Mouse (Mus musculus) lung, postnatal 36 days (tissue): ENCODE measurements around the gene Vkorc1l1.
"Not testable (repeated sequence)": the region's sequence is repeated elsewhere in the genome, so short reads cannot be mapped to it uniquely, and the experiment has no call there.

Experiments used
- DNase-seq: peaks from one replicate; pipeline ENCODE4 v3.0.0; 2022; ENCODE audit warnings: mixed read lengths

The Vkorc1l1 gene

DNA sequence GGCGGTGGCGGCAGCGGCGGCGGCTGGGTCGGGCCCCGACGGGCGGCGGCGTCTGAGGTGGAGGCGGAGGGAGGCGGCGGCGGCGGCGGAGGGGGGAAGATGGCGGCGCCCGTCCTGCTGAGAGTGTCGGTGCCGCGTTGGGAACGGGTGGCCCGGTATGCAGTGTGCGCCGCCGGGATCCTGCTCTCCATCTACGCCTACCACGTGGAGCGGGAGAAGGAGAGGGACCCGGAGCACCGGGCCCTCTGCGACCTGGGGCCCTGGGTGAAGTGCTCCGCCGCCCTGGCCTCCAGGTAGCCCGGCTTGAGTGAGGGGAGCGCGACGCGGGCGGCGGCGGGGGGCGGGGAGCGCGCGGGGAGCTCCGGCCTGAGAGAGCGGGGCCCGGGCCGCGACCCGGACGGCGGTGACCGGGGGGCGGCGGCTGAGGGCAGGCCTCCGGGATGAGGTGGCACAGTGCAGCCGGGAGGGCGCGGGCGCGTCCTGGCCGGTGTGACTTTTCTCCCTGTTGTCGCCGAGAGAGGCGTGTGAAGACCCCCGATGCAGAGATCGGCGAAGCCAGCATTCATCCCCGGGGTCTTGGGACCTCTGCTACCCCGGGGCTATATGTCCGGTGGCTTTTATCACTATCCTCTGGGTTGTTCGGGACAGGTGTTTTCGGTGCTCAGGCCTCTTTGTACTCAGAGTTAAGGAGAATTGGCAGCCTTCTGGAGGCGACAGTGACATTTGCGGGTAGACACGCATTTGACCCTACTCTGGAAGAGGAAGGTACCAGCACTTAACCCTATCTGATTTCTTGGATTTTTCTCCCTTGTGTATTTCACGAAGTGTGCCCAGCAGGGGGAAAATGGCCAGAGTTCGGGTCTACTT is 536 bp downstream of the Vkorc1l1 start:
- DNase-seq = not testable (repeated sequence)

DNA sequence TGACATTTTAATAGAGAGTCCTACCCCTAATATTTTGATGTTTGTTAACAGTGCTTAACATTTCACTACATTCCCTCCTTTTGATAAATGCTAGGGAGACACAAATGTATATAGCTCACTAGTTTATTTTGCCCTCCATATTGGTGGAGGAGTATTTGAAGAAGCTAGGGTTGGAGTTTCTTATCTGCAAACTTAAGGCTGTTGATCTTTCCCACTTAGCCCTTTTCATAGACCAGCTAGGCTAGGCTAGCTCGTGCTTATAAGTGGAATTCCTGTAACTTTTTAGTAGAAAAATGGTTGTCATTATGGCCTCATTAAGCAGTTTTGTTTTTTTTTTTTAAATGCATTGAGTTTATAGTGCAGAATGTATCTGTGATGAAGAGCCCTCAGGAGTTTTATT is 1.6 kb downstream of the Vkorc1l1 start:
- no peak for DNase-seq

GRCm38 (mm10) chr5:129947528-129948033 is 5.8 kb downstream of the Vkorc1l1 start:
- DNase-seq = no peak

DNA sequence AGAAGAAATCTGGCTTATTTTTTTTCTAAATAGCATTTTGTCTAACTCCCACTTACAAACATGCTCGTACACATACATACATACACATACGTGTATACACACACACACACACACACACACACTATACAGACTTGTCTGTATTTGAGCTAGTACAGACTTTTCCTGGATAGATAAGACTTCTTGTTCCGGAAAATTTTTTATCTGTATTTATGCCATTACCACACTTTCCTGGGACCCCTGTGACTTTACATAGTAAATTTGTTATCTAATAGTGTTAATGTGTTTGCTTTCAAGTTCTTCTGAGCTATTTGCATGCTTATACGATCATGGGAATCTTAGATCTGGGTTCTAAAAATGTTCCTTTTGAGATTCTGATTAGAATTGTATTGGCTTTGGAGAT is 10.4 kb downstream of the Vkorc1l1 start:
- no peak for DNase-seq

- no peak for DNase-seq
These were observed 12.9 kb downstream of the Vkorc1l1 start for GRCm38 (mm10) chr5:129954473-129955254.

- no peak for DNase-seq
These were observed 14.0 kb downstream of the Vkorc1l1 start for GRCm38 (mm10) chr5:129955792-129956191.

- DNase-seq = peak; percentile 30
These were observed 21.5 kb downstream of the Vkorc1l1 start for GRCm38 (mm10) chr5:129963224-129963623.

GRCm38 (mm10) chr5:129966448-129966847 is 24.7 kb downstream of the Vkorc1l1 start:
- no peak for DNase-seq

DNA sequence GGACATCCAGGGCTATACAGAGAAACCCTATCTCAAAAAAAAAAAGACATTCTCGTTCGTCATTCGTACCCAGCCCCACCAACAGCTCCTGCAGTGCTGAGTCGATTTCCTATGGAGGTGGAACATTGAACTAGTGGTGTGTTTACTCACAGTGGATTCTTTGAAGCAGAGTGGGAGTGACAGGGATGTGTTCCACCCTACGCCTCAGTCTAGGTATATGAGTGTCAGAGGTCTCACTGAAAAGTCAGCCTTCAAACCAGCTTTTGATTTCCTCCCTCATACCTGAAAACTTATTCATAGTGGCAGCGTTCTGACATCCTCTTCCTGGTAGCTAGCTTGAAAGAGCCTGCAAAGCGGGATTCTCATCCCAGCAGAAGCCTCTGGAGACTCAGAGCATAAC is 26.6 kb downstream of the Vkorc1l1 start:
- no peak for DNase-seq

DNA sequence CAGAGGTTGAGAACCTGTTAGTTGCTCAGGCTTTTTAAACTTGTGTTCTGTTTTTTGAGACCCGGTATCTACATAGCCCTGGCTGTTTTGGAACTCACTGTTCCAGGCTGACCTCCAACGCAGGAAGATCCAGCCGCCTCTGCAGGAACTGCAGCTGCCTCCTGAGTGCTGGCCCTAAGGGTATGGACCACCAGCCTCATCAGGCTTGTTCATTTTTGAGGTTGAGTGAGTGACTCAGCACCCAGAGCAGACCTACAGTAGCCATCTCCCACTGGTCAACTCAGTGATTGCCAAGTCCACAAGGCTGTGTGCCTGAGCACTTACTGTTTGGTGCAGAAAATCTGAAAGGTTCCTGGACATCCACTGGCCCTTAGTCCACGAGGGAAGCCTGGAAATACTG is 29.7 kb downstream of the Vkorc1l1 start:
- no peak for DNase-seq

DNA sequence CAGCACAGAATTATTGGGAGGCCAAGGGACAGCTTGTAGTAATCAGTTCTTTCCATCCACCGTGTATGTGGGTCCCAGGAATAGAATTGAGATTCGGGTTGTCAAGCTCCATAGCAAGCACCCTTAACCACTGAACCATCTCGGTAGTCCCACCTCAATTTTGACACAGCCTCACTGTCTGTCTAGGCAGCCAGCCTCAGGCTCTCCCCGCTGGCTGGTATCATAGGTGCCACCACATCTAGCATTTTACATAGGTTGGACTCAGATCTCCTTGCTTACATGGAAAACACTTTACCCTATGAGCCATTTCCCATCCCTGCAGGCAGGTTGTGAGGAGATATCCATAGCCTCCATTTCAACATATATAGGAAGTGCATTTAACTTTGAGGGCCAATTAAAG is 32.6 kb downstream of the Vkorc1l1 start:
- DNase-seq = no peak

DNA sequence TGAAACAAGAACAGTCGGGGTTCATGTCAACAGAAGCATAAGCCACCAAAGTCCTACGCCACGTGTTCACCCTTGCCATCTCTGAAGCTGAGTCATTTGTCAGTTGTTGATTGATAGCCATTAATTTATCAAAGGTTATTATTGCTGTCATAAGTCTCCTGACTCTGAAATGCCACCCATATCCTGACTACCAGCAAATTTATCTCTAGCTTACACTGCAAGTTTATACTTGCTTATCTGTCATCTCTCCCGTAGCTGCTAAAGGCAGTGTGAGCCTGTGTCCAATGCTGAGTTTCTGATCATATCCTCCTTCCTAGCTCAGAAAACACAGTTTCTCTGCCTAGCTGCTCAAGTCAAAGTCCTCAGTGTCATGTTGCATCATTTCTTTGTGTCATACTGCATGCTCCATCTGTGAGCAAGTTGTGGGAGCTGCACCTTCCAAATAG is 33.1 kb downstream of the Vkorc1l1 start:
- DNase-seq = no peak

DNA sequence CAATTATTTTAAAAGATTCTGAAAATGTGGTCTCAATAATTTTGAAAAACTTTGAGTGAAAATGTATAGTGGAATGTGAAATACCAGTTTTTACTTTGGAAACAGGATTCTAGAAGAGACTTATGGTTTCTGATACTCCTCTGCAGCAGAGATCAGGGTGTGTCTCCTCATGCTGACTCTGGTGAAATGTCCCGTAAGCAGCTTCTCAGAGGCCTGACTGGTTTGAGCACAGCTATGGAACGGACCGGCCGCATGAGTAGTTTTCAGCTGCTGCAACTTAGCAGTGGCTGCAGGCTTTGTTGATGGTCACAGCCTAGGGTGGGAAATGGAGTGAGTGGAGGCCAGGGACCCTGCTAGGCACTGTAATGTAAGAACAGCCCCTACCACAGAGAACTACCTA is 36.0 kb downstream of the Vkorc1l1 start:
- DNase-seq = no peak

- DNase-seq = peak; percentile 22
These were observed 36.8 kb downstream of the Vkorc1l1 start for GRCm38 (mm10) chr5:129978608-129979007.

DNA sequence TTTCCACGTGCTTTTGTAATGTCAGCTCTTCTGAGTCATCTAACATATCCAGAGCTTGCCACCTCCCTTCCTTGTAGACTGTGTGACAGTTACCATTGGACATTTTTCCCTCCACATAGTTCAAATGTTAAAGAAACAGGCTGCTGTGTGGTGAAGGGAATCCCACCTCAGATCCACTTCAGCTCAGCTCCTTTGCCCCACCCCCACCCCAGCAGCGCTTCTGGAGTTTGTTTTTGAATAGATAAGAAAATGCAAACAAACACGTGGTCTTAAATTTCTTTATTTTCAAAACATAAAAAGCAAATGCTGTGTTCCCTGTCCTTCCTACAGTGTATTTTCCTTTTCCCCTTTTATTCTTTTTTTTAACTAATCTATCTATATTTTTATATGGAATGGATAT is 38.4 kb downstream of the Vkorc1l1 start:
- no peak for DNase-seq

GRCm38 (mm10) chr5:129989376-129989775 is 47.6 kb downstream of the Vkorc1l1 start:
- no peak for DNase-seq

DNA sequence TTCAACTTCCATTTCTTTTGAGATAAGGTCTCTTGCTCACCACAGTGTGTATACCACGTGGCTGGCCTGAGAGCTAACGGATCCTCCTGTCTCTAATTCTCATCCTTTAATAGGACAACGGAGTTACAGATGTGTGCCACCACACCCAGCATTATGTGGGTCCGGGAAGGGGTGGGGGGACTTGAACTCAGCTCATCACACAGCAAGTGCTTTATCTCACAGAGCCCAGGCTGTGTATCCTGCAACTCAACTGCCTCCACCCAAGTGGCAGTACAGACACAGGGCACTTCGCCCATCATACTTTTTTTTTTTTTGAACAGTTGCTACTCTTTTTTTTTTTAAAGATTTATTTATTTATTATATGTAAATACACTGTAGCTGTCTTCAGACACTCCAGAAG is 50.1 kb downstream of the Vkorc1l1 start:
- DNase-seq = no peak

DNA sequence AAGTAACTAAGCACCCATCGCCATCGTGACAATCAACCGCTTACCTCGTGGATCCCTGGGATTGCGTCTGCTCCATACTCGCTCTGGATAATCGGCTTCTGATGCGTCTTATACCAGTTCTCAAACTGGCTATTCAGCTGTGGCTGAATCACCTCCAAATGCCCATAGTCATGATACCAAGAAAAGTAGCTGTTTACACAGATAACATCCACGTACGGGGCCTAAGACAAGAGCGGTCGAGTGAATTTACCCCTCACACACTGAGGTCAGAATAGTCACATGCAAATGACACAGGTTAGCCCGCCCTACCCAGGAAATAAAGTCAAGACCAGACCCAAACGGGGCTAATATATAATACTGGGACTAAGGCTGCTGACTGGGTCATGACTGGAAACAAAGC is 51.6 kb downstream of the Vkorc1l1 start:
- DNase-seq = no peak

DNA sequence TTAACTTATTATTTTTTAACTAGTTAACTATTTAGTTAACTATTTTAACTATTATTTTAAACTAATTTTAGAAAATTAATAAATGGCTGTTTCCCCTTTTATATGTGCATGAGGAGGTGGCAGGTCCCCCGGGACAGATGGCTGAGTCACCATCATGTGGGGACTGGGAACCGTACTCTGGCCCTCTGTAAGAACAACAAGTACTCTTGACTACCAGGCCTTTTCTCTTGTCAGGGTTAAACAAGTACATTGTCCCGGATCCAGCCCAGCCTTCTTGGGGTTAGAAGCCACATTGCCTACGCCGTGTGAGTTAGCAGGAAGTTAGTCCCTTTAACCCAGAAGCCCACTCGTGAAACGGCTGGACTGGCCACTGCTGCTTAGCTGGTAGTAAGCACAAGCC is 53.2 kb downstream of the Vkorc1l1 start:
- DNase-seq = no peak

DNA sequence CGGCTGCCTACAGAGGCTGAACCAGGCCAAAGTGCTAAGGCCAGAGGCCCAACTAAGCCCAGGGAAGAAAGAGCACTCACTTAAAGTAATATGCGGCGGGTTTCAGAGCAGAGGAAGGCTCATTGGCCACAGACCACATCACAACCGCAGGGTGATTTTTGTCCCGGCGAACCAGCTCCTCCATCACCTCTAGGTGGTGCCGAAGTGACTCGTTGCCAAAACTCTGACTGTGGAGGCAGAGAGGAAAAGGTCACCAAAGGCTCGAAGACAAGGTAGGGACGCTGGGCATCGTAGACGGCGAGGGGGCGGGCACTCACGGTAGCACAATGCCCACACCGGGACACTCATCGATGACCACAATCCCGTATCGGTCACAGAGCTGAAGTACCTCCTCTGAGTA is 55.9 kb downstream of the Vkorc1l1 start:
- no peak for DNase-seq

DNA sequence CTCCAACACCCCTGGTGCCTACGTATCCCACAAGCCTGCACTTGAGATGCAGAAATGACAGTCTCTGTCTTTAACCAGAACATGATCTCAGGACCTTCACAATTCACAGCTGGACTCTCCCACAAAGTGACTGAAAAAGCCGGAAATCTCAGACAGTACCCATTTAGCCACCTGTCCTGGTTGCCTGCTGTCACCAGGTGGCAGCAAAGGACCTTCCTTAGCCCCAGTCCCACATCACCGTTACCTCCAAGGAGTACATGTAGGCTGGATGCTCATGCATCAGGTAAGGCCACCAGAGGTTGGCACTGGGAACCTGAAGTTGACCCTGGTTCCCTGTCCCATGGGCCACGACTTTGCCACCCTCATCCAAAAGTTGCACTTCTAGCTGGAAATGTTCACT is 57.3 kb downstream of the Vkorc1l1 start:
- DNase-seq = peak; percentile 72

DNA sequence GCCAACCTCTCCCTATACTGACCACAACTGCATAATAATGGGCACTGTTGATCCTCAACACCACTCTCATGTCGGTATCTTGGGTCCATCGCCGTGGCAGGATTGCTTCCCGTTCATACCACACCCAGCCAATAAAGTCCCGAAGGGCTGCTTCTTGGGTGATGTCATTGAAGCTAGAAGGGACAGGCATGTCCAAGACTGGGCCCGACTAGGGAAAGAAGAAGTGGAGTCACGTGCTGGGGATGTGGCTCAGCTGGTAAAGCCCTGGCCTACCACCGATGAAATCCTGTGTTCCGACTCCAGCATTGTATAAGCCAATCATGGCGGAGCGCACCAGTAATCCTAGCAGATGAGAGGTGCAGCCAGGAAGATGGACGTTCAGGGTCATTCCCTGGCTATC is 59.0 kb downstream of the Vkorc1l1 start:
- DNase-seq = peak; percentile 76

GRCm38 (mm10) chr5:130001356-130001987 is 59.7 kb downstream of the Vkorc1l1 start:
- DNase-seq = peak; percentile 34
